Mouse (Mus musculus) thymus, postnatal 4 days (tissue): ENCODE results near the gene B4galnt3.

Source experiments
- DNase-seq: peaks from one replicate; pipeline ENCODE4 v3.0.0; 2021

The B4galnt3 gene

DNA sequence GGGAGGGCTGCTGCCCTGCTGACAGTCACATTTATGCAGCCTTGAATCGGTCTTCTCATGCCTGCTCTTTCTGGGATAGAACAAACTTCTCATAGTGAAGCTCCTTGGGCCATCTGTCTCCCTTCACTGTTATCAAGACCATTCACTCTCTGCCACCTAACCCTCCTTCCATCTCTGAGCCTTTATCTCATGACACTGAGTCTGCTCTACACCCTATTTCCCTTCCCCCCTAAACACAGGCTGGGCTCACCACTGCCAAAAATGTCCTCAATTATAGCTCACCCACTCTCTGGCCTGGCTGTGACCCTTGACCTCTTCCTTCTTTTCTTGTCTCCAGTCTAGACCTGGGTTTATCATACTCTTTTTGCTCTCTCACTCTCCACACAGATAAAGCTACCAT is 77.7 kb downstream of the B4galnt3 start:
- DNase-seq = no peak

DNA sequence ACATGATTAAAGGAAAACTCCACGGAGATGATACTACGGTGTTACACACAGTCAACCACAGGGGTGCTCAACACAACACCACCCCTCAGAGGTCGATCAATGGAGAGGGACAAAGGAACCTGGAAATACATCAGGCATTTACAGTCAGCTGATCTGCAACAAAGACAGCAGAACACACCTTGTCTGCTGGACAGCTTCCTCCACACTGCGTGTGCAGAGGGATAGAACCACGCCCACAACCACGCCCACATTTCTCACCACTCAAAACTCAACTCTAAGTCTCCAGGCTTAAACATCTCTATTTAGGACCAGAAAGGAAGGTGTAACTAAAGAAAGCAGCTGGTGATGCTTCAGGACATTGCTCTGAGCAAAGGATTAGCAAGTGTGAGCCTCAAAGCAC is 82.8 kb downstream of the B4galnt3 start:
- DNase-seq = no peak

DNA sequence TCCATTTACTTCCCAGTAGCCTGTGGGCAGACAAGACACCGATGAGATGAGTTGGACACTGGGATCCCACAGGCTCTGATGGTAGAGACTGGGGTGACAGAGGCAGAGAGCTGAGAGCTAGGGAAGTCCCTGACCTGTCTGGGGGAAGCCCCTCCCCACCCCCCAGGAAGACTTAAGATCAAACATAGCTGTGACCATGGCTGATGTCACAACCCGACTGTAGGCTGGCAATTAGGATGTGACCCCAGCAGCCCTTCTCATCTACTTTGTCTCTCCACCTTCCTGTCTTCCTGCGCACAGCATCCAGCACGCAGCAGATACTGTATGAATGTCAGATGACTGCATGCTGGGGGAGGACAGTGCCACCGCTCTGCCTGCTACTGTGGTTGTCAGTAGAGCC is 87.8 kb downstream of the B4galnt3 start:
- no peak for DNase-seq

DNA sequence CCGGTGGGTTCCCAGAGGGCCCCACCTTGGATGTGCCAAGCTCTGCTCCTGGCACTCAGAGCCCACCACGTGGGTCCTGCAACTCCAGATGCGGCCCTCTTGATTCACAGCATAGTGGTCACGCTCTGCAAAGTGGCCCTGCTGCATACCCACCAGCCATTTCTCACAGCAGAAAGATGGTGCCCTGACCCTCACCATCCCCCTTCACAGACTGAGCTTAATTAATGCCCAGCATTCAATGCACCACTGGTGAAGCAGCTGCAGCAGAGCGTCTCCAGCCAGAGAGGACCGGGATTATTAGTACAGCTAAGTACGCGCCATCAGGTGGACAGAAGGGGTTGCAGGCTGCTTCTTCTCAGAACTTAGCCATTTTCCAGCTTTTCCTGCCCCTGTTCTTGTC is 92.0 kb downstream of the B4galnt3 start:
- no peak for DNase-seq

DNA sequence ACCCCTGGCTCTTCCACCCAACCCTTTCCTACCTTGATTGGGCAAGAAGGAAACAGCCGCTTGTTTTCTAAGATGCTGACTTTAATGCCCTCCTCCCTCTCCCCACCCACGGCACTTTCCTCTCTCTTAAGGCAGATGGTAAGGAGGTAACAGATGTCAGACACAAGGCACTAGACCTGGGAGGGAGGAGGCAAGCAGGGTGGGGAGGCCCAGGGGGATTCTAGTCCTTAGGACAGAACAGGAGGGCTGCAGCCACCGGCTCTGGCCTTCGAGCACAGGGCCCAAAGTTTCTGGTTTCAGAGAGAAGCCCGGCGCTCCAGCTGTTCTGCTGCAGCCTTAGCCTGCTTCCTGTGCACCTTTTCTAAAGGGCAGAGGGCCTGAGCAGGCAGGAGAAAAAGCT is 92.4 kb downstream of the B4galnt3 start:
- DNase-seq = no peak

DNA sequence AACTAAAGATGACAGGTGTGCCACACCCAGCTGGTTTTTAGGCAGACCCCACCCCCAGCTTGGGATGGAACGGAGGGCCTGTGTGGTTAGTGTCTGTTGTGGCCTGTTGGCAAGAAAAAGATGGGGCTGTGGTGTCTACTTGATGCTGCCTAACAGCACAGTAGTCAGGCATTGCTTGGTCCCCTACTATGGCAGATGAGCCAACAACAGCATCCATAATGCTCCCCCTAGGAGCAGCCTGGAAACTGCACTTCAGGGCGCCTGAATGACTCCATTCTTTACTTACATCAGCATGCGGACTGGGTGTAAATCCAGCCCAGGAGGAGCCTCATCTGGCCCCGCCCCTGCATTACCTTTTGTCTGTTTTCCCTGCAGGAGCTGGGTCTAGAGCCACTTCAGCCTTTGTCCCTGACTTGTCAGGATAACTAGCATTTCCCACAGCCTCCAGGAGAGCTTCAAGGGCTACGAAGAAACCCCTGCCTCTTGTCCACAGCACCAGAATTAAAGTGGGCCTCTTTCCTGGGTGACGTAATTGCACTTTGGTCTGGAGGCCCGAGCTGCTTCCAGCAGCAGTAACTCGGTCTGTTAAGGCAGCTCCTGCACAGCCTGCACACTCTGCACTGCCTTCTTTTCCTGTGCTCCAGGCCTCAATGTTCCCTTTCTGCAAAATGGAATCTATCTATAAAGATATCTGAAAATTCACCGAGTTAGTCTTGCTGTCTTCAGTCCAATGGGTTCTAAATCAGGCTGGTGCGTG is 94.5 kb downstream of the B4galnt3 start:
- DNase-seq = peak; percentile 59

DNA sequence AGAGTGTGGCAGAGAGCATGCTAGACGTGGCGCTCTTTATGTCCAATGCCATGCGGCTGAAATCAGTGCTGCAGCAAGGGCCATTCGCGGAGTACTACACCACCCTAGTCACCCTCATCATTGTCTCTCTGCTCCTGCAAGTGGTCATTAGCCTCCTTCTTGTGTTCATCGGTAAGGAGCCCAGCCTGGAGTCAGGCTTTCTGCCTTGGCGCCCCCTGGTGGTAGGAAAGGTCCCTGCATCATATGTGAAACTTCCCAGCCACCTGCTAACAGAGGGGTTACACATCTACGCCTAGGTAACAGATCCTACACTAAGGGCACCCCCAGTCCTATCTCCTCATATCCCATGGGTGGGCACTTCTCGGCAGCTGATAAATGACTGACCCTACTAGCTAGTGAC is 96.4 kb downstream of the B4galnt3 start:
- peak; percentile 92 for DNase-seq

DNA sequence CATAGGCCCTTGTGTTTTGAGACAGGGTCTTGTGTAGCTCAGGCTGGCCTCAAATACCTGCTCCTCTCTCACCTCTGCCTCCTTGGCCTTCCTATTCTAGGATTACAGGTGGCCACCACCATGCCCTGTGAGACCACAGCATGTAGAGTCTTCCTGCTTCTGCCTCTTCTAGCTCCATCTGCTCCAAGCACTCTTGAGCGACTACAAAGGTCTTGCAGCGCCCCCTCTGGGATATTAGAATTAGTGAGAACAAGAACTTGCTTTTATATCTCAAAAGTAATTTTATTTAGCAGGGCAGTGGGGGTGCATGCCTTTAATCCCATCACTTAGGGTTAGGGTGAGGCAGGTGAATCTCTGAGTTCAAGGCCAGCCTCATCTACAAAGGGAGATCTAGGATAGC is 97.5 kb downstream of the B4galnt3 start:
- peak; percentile 70 for DNase-seq

DNA sequence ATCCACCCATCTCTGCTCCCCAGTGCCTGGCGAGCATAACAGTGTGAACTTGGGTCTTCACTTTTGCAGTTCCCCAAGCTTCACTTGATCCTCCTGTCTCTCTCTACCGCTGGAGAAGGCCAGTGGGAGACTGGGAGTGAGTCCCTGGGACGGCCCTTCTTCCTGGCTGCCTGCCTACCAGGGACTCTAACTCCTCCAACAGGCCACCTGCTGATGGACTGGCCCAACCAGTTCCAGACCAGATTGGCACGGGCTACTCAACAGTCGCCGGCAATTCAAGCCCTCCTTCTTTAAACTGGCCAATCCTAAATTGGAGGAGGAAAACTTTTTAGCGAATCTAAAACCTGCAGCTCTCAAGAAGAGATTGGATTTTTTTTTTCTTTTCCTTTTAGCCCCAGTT is 99.4 kb downstream of the B4galnt3 start:
- DNase-seq = no peak

DNA sequence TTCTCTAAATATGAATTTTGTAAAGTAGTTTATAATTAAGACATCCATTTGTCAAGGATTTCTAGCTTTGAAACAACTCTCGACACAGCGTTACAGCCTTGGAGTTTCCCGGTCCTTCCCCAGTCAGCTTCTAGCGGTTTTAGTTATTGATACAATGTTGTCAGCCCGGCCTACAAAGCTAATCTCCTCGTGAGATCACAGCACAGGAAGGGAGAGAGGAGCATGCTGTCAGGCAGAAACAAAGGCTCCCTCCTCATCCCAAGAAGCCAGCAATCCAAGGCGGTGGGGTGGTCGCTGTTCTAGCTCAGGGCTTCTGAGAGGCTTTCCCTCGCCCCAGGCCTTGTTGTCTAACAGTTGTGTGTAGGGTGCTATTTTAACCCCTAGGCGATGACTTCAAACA is 100.1 kb downstream of the B4galnt3 start:
- peak; percentile 42 for DNase-seq

DNA sequence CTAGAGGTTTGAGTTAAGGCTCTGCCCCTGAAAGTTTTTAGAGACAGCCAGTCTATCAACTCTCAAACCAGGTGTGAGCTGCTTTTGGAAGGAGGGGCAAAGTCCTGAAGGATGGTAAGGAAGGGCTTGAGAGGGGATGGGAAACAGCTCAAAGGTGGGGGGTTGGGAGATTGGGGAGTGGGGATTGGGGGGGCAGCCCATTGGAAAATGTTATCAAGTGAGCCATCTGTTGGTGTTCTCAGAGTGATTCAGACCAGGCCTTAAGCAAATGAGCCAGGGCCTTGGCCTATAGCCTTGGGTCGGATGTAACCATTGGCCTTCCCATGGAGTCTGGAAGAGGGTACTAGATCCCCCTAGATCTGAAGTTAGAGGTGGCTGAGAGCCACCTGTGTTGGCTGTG is 100.6 kb downstream of the B4galnt3 start:
- DNase-seq = no peak

DNA sequence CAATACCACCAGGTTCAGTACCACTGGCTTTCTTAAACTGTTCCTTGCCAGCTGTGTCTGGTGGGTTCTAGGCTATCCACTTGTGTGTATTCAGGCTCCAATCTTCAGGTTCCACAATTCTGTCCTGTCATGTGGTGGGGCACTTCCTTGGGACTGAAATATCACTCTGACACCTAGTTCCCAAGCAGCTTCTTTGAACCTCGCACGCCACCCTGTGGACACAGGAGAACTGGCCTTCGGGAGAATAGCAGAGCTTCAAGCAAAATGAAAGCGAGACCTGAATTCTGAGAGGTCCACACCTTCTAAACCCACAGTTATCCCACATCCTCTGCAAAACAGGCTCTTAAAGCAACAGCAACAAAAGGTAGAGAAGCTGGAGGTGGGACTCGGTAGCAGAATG is 101.2 kb downstream of the B4galnt3 start:
- DNase-seq = peak; percentile 94

DNA sequence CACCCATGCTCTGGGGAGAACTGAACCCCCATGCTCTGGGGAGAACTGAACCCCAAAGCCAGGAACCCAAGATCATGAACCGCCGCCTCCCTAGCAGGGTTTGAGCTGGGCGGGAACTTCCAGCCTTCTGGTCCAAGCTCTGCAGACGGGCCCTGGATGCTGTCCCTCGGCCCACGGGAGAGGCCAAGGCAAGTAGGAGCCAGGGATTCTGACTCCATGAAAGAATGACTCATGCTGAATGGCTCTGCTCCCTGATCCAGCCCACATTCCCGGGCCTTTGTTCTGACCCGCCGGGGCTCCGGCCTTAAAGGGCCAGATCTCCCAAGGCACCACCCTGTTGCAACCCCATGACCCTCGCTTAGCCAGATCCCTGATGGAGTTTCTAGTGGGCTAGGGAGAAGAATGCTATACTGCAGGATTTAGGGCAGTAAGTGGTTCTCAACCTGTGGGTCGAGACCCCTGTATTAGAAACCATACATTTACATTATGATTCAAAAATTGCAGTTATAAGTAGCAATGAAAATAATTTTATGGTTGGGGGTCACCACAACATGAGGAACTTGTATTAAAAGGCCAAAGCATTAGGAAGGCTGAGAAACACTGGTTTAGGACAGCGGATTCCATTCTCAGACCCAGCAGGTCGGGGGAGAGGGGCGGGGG is 102.0 kb downstream of the B4galnt3 start:
- peak; percentile 23 for DNase-seq

DNA sequence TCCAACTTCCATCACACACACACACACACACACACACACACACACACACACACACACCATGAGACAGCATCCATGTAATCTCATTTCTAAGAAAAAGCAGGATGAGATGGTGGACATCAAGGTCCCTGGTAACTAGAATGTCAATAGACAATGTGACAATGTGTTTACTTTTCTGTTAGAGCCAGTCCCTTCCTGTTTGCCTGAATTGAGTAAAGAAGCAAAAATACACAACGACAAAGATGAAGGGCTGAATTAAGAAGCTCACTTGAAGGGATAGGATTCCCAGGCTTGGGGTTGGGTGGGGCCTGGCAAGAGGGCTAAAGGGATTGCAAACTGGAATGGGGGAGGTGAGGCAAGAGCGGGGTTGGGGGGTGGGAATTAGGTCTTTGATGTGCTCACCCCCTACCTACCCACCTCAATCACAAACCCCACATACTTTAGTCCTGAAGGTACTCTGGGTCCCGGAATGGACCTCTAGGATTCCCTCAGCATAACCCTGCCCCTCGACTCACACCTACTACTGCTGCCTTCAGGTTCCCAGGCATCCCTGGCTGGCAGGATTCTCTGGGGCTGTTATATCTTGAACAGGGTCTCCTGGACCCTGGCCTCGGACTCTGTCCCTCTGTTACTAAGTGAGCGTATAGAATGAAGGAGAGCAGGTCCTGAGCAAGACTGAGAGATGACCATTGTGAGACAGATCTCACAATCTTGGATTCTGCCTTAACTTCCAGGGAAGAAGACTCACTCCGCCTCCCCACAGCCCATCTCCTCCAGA is 102.8 kb downstream of the B4galnt3 start:
- DNase-seq = no peak

DNA sequence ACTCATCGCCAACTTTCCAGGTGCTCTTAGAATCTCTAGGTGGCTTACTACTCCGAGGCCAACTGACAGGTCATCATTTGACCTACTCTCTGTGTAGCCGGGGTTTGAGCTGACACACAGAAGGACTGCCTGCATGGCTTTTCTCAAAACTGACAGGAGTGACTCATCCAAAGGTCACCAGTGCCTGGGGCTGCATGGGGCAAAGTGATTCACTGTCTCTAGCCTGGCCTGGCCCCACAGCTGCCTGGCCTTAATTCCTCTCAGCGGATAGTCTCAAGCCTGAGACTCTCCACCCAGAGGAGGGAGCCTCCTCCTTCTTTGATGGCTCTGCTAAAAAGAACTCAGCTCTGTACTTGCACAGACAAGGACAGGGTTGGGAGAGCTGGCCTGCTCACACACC is 103.4 kb downstream of the B4galnt3 start:
- no peak for DNase-seq

DNA sequence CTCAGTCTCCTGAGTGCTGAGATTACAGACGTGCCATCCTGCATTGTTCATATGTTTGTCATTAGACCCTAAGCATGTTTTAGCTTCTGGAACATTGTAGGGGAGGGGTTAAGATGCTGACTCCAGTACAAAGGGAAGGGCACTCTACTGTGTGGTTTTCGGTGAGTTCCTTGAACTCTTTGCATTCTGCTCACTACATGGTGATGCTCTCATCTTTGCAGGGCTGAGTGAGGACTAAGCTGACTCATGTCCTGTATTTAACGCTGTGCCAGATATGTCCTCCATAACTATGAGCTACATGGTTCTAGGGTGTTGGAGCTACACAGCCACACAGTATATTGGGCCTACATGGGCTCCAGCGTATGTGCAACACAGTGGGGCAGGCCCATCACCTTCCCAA is 104.0 kb downstream of the B4galnt3 start:
- DNase-seq = no peak

DNA sequence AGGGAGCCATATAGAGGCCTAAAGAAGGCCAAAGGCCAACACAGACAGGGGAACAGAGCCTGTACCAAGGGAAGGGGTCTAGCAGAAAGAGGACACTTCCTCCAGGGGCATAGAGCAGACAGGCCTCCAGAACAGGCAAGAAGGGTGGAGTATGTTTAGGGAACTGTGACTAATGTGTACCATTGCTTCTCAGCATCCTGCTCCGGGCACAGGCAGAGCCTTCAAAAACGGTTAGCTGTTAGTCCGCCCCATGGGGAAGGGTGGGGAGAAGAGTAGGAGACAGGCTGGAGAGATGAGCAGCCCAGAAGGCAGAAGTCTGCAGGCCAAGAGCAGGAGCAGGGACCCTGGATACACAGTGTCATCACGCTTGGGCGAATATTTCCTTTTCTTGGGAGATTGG is 105.1 kb downstream of the B4galnt3 start:
- DNase-seq = peak; percentile 26

DNA sequence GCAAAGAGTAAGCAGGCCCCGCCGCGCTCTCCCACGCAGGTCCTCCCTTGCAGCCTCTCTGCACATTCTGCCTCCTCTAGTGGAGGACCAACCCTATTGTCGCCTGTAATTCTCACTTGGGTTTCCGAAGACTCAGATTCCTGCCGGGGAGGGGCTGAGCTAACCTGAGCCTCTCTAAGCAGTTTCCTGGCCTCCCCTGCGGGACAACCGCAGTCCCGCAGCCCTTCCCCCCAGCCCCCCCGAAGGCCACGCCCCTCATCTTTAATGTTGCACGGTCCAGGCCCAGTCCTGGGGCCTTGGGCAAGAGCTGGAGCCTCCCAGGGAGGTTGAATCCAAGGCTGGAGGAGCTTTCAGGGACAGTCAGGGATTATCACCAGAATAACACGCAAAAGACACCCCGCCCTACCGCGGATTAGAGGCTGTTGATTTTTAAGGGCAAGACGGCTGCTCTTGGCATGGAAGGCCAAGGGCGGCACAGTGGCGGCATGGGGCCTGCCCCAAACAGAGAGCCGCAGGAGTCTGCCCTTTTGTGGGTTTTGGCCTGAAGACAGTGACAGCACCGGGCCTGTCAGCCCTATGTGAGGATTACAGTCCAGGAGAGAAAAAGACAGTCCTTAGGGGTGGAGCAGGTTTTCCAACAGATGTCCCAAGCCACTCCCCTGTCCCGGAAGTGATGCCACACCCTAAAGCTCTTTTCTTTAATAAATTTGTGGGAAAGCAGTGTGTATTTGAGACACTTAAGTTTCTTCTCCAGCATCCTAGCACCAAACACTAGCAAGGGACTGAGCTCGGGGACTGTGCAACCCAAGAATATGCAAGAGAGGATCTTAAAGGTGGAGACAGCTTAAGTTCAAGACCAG is 105.8 kb downstream of the B4galnt3 start:
- DNase-seq = peak; percentile 77

DNA sequence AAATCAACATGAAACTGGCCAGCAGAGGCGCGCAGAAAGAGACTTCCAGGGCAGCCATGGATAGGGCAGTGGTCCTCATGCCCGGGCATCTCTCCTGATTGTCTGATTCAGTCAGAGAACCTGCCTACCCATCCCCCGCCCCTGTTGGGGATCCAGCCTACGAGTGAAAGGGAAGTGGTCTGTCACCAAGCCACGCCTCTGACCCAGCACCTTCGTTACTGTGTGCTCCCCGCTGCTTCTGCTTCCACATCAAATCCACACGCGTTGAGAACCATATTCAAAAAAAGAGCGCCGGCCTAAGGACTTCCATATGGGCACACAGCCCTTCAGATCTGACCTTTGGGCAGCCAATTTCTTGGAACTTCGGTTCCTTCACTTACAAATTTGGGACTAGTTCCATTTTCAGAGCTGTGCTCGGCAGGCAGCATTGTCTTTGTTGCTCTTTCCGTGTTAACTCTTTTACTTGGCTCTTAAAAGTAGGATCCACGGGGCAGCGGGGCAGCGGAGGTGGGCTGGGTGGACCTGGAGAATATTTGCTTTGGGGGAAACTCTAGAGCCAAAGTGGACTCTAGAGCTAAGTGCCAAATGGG is 106.7 kb downstream of the B4galnt3 start:
- DNase-seq = peak; percentile 84

DNA sequence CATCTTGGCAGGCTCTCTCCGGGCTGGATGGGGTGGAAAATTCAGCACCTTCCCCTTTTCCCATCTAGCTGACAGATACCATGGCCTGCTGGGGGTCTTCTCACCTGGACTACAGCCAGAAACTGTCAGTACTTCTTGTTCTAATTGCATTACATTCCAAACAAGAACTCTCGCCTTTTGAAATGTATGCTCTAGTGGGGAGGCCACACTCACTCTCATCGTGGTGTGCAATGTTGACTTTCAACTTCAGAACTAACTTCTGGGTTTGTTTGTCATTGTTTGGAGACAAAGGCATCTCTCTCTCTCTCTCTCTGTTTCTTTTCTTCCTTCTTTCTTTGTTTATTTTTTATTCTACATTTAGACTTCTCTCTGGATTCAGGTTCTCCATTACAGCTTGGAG is 107.8 kb downstream of the B4galnt3 start:
- DNase-seq = no peak

DNA sequence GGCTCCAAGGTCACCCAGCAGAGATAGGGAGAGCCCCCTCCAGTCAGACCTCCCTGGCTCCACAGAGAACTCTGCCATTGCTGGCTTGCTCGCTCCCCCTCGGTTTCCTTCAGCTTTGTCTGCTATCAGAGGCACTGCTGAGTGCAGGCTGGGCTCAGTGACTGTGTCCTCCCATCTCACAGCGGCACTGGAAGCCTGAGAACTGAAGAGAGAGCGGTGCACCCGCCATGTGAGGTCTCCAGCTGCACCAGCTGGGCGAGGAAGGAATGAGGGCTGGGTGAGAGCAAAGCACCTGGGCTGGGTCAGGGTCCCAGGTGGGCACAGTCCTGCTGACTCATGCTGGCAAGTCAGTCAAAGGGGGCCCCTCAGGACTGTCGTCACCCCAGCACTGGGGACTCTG is 108.6 kb downstream of the B4galnt3 start:
- DNase-seq = peak; percentile 80

DNA sequence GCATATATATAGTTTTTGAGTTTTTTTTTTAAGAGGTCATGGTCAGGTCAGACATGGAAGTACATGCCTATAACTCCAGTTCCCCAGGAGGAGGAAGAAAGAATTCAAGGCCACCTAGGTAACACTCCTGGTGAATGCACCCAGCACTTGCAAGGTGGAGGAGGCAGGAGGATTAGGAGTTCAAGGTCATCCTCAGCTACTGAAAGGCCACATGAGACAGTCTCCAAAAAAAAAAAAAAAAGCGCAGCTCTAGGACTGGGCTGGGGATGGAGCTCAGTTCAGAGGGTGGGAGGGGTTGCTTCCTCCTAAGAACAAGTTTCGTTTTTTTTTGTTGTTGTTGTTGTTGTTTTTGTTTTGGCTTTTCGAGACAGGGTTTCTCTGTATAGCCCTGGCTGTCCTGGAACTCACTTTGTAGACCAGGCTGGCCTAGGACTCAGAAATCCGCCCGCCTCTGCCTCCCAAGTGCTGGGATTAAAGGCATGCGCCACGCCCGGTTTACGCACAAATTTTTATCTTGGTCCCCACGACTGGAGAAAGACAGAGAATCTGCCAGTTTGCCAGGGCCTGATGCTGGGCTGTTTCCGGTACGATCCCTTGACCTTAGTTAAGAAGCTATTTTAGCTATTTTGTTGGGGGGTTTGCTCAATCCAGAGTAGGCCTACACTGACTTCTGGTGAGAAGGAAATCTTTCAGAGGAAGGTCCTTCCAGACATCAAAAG is 109.2 kb downstream of the B4galnt3 start:
- DNase-seq = peak; percentile 24
